Mouse (Mus musculus) frontal cortex, postnatal 36 days (tissue): ENCODE data around the gene 4930523C07Rik.
A peak's percentile ranks its signal among the peaks of the same experiment; 100 is the strongest.

Experiments used
- DNase-seq, 2 experiments: peaks; one replicate each; pipeline ENCODE4 v3.0.0; 2022; ENCODE audit warnings: low spot score in 2 of 2

Gene 4930523C07Rik

GRCm38 (mm10) chr1:160044237-160045021 lies at the start of gene 4930523C07Rik:
Gene 4930523C07Rik, plus strand, starts transcription at chr1:160044382.
- no peak for DNase-seq

GRCm38 (mm10) chr1:159997329-159997728 lies 46.9 kb upstream of the 4930523C07Rik start:
- no peak for DNase-seq

- no peak for DNase-seq
Observed at GRCm38 (mm10) chr1:159998349-159998748, 45.8 kb upstream of the 4930523C07Rik start.

- no peak for DNase-seq
Observed at GRCm38 (mm10) chr1:159999232-159999631, 45.0 kb upstream of the 4930523C07Rik start.

GRCm38 (mm10) chr1:160005319-160005718 lies 38.9 kb upstream of the 4930523C07Rik start:
- peak in 1 of 2 experiments; percentile 7 for DNase-seq

GRCm38 (mm10) chr1:160006919-160007588 lies 37.1 kb upstream of the 4930523C07Rik start:
- DNase-seq = no peak

- no peak for DNase-seq
Observed at GRCm38 (mm10) chr1:160013042-160013441, 31.1 kb upstream of the 4930523C07Rik start.

GRCm38 (mm10) chr1:160024339-160024980 lies 19.7 kb upstream of the 4930523C07Rik start:
- DNase-seq = no peak

- DNase-seq = no peak
Observed at GRCm38 (mm10) chr1:160025146-160025894, 18.9 kb upstream of the 4930523C07Rik start.

GRCm38 (mm10) chr1:160025895-160026255 lies 18.3 kb upstream of the 4930523C07Rik start:
- DNase-seq = no peak

- no peak for DNase-seq
Observed at GRCm38 (mm10) chr1:160027939-160028338, 16.2 kb upstream of the 4930523C07Rik start.

- DNase-seq = no peak
Observed at GRCm38 (mm10) chr1:160033948-160034598, 10.1 kb upstream of the 4930523C07Rik start.

- no peak for DNase-seq
Observed at GRCm38 (mm10) chr1:160035561-160035960, 8.6 kb upstream of the 4930523C07Rik start.

- DNase-seq = peak in 1 of 2 experiments; percentile 50
Observed at GRCm38 (mm10) chr1:160036996-160037521, 7.1 kb upstream of the 4930523C07Rik start.

GRCm38 (mm10) chr1:160039951-160040645 lies 4.1 kb upstream of the 4930523C07Rik start:
- DNase-seq = no peak

- DNase-seq = no peak
Observed at GRCm38 (mm10) chr1:160041264-160041775, 2.9 kb upstream of the 4930523C07Rik start.

- DNase-seq = no peak
Observed at GRCm38 (mm10) chr1:160042351-160042750, 1.8 kb upstream of the 4930523C07Rik start.

GRCm38 (mm10) chr1:160043271-160043975 lies 759 bp upstream of the 4930523C07Rik start:
- DNase-seq = no peak

- DNase-seq = no peak
Observed at GRCm38 (mm10) chr1:160045056-160045715, 1.0 kb downstream of the 4930523C07Rik start.
